ENCODE assay signal across 28 mouse cellular contexts in genomic region chr8:81953101-81953500, GRCm38 (mm10).
"Had no signal": no experiment of that assay in that cellular context is flagged by ENCODE, and none has a peak within 500 bp of the region (broad histone marks: within the 10 kb centered on the region; RNA-seq: fewer than 3 reads in every experiment).

No protein-coding gene starts in this region.

- H3K4me3 ChIP-seq: gastrocnemius, adult 2 months; heart, adult 2 months; heart, embryonic 13.5 days; heart, embryonic 15.5 days; hindbrain, embryonic 13.5 days; hindbrain, embryonic 15.5 days; kidney, embryonic 15.5 days; limb, embryonic 13.5 days; limb, embryonic 15.5 days; liver, embryonic 12.5 days had no signal

- H3K4me1 ChIP-seq: heart, embryonic 13.5 days; heart, embryonic 15.5 days; hindbrain, embryonic 13.5 days; hindbrain, embryonic 15.5 days; kidney, embryonic 15.5 days; limb, embryonic 13.5 days; limb, embryonic 15.5 days; liver, embryonic 12.5 days had no signal

- DNase-seq: gastrocnemius, adult 2 months; gastrocnemius, postnatal 10 days; gastrocnemius, postnatal 25 days; heart, adult 11 months; heart, adult 2 months; heart, postnatal 14 days; heart, postnatal 36 days; kidney, adult 11 months; kidney, adult 2 months; kidney, adult 9 months; kidney, postnatal 14 days; kidney, postnatal 36 days; layer of hippocampus, adult 9-11 months; layer of hippocampus, postnatal 36 days; left cerebral cortex, postnatal 4 days had no signal

- H3K9me3 ChIP-seq: heart, embryonic 13.5 days; heart, embryonic 15.5 days; hindbrain, embryonic 13.5 days; hindbrain, embryonic 15.5 days; kidney, embryonic 15.5 days; limb, embryonic 13.5 days; limb, embryonic 15.5 days; liver, embryonic 12.5 days had no signal

- H3K4me2 ChIP-seq: heart, embryonic 11.5 days; heart, embryonic 13.5 days; heart, embryonic 15.5 days; hindbrain, embryonic 13.5 days; hindbrain, embryonic 15.5 days; kidney, embryonic 15.5 days; limb, embryonic 13.5 days; limb, embryonic 15.5 days; liver, embryonic 12.5 days had no signal

- H3K27me3 ChIP-seq: heart, embryonic 13.5 days; heart, embryonic 15.5 days; hindbrain, embryonic 13.5 days; hindbrain, embryonic 15.5 days; kidney, embryonic 15.5 days; limb, embryonic 13.5 days; limb, embryonic 15.5 days; liver, embryonic 12.5 days had no signal

- ATAC-seq: hindbrain, postnatal 0 days; intestine, embryonic 16.5 days; liver, embryonic 12.5 days had no signal

- H3K27ac ChIP-seq: gastrocnemius, adult 2 months; heart, adult 2 months; heart, embryonic 13.5 days; heart, embryonic 15.5 days; hindbrain, embryonic 13.5 days; hindbrain, embryonic 15.5 days; hindbrain, postnatal 0 days; kidney, embryonic 15.5 days; kidney, postnatal 0 days; limb, embryonic 13.5 days; limb, embryonic 15.5 days; liver, embryonic 12.5 days; liver, embryonic 14.5 days had no signal

- H3K9ac ChIP-seq: heart, embryonic 13.5 days; heart, embryonic 15.5 days; hindbrain, embryonic 13.5 days; hindbrain, embryonic 15.5 days; kidney, embryonic 15.5 days; limb, embryonic 13.5 days; limb, embryonic 15.5 days; liver, embryonic 12.5 days; liver, embryonic 14.5 days had no signal

- H3K36me3 ChIP-seq: heart, embryonic 13.5 days; heart, embryonic 15.5 days; hindbrain, embryonic 13.5 days; hindbrain, embryonic 15.5 days; kidney, embryonic 15.5 days; limb, embryonic 13.5 days; limb, embryonic 15.5 days; liver, embryonic 12.5 days had no signal
